Mouse (Mus musculus) testis, postnatal 10 days (tissue): Measurements from ENCODE around the gene Aatk.

ENCODE experiments used
- DNase-seq: peaks from one replicate; pipeline ENCODE4 v3.0.0; 2021; ENCODE audit warnings: low spot score

Gene Aatk

DNA sequence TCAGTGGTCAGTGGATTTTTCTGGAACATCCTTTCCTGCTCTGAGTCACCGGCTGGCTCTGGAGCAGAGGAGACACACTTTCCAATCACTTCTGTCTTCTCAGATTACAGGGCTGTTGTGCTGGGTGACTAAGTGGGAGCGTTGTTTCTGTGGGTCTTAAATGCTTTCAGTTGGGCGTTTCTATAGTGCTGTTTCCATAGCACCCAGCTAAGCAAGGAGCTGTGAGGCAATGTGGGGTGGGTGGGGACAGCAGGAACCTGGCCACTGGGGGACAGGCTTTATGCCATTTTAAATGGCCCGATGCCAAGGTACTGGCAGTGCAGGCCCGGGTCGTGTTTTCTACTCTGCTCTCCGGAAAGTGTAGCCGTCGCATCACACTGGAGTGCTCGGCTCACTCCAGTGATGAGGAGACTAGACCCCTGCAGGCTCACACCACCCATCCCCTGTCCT, 57.8 kb downstream of the Aatk start:
- no peak for DNase-seq

DNA sequence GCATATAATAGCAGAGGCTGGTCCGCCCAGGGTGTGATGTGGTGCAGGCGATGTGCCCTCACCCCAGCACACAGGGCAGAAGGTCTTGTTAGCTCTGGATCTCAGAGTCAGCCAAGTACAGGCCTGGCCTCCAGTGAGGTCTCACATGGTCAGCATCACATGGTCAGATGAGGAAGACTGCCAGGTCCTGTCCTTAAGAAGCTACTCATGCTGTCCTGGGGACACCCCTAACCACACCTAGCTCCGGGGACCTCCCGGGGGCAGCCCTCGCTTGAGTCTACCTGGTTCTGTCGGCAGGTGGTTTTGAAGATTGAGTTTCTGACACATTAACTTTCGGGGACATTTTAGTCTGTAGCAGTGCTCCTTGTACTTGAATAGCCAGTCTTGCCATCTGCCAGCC, 58.6 kb downstream of the Aatk start:
- DNase-seq: no peak

DNA sequence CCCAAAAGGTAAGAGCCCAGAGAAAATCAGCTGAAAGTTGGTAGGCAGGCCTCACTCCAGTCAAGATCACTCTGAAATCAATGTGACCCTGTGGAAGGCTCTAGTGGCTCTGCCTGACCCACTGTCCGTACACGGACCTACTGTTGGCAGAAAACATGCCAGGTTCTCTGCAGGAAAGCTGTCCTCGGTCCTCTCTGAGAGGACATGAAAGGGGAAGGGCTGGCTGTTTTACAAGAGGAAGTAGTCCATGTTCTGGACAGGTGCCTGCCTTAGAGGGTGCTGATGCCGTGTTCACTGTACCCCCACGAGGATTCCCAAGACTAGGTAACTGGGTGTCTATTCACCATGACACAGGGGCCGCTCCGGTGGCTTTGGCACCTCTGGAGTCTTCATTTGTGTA, 59.1 kb downstream of the Aatk start:
- no peak for DNase-seq

DNA sequence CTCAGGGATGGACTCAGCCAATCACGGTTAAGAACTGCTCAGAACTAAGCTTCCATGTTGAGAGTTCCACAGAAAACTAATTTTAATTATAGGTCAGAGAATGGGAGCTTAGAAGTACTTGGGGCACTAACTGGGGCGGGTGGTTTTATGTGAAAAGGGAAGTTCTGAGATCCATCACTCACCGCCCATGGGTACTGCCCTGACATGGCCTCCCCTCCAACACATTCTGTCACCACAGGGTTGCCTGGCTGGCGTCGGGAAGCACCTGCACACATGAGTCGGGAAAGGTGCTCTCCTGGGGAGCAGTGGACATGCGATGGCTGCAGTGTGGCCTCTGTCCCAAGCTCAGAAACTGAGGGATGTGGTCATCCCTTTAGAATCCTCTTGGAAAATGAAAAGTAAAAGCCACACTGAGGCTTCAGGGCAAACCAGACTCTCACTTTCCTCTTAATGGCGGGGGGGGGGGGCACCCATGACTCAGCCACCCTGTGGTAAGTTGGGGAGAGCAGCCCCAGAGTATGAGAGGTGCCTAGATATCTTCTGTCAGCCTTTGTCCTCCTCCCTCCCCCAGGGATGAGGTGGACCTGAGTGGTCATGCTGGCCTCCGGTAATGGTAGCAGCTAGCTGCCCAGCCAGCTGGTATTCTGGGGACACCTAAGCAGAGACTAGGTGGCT, 60.1 kb downstream of the Aatk start:
- DNase-seq: no peak

DNA sequence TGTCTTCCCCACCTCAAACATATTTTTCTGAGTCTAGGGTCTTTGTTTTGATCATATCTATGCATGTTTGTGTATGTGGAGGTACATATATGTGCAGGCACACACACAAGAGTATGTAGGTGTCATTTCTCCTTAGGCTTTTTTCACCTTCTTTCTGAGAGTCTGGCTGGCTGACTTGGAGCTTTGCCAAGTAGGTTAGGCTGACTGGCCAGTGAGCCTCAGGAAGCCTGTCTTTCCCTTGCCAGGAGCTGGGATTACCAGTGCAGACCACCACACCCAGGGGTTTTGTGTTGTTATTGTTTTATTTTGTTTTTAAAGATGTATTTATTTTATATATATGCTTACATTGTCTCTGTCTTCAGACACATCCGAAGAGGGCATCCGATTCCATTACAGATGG, 63.8 kb downstream of the Aatk start:
- no peak for DNase-seq

DNA sequence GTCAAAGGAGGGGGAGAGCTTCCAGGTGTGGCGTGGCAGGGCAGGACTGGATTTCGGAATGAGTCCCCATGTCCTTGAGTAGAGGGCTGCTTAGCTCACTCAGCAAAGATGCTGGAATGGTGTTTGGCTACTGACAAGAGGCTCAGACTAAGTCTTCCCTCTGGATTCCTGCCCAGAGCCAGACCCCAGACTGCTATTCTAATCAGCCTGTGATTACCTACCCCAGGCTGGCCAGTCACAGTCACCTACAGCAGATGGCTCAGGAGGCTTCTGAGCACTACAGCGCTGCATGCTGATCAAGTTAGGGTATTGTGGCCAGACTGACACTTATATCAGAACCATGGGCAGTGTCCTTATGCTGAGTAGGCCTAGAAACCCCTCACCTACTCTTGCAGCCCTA, 64.7 kb downstream of the Aatk start:
- DNase-seq: no peak

DNA sequence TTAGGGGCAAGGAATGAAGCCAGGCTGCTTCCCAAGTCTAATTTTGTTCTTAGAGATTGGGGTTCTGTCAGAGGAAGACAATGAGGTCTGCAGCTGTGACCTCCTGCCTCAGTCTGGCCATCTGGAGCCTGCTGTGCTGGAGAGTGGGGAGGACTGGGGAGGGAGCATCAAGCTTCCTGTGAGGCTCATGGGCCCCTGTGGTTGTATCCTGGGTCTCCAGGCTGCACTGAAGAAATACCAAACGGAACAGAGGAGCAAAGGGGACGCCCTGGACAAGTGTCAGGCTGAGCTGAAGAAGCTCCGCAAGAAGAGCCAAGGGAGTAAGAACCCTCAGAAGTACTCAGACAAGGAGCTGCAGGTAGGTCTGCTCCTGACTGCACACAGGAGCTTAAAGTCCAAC, 65.2 kb downstream of the Aatk start:
- DNase-seq: no peak

DNA sequence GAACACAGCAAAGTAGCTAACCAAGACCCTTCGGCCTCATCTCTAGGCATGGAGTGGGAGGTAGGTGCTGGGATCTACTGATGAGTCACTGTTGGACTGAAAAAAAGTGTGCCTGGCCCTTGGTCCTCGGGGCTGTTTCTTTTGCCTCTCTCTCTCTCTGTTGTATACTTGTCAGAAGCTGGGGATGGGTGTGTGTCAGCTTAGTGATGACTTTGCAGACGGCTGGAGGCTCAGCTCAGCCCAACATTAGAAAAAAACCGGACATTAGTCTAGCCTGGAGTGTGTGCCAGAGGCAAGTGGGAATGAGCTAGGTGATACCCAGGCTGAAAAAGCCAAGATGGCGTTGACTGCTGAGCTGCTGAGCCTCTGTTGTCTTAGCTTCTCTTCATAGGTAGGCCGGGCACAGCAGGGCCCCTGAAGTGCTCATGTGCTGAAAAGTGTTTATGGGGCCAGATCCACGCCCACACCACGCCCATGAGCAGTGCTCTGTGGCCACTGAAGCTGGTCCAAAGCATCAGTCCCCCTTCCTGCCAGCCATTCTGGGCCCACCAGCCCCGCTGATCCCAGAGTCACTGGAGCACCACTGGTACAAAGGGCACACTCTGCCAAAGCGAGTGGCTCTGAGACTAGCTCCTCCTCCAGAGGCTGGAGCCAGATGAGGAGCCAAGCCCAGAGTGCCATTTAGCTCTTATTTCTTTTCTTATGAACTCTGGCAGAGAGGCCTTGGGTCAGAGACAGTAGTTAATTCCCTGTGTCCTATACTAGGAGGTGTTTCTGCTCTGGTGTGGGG, 67.2 kb downstream of the Aatk start:
- no peak for DNase-seq

DNA sequence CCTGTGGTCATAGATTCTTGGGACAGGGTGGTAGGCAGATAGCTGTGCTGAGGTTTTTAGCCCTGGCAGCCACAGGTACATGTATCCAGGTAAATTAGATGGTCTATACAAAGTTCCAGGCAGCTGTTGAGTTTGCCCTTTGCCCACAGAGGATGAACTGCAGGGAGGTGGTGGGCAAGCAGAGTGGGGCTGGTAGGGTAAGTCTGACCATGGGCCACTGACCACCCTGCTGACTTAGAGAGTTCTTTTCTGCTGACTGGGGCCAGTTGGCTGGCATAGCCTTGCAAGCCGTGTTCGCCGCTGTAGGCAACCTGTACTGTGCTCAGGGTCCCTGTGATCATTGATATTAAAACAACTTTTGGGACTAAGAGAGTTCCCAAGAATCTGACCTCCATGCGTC, 68.3 kb downstream of the Aatk start:
- DNase-seq: no peak

DNA sequence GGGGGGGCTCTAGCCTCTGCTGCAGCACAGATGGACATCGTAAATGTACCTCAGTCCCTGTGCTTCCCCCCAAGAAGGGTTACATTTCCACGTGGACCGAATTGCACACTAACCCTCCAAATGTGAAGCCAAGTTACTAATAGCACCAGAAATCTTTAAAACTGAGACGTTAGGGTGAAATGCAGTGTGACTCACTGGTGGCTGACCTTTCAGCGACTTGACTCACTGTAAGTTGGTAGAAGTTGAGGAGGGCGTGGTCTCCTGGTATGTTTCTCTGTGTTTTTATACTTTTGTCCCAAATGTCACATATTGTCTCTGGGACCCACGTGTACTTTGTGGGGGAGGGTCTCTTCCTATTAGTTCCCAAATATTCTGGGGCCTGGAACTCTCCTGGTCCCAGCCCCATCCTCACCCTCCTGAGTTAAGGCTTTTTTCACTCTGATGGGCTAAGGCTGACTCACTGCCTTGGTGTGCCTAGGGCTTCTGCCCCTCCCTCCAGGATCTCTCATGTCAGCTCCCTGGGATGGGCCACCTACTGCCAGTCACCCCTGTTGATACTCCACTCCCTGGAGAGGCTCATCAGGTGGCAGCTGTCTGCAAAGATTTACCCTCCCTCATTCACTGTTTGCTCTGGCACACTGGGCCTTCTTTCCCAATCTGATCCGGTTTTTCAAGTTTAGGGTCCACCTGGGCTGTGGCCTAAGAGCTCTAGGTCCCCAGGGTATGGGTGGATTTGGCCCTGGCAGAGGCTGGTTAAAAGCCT, 71.0 kb downstream of the Aatk start:
- DNase-seq: no peak

DNA sequence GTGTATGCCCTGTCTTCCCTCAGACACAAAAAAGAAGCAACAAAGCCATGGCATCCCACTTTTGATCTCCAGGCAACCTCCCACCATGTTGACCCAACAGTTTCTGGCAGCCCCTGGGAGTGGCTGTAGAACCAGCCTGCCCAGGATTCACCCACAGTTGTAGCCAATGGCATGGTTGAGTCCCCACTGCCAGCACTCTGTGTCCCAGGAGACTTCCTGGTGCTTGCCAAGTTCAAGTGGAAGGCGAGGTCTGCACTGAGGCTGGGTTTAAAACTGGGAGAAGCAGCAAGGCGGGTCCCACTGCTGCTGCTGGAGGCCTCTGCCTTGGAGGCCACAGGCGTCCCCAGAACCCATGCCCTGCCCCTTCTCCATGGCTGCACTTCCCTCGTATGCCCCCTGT, 73.2 kb downstream of the Aatk start:
- DNase-seq: no peak

DNA sequence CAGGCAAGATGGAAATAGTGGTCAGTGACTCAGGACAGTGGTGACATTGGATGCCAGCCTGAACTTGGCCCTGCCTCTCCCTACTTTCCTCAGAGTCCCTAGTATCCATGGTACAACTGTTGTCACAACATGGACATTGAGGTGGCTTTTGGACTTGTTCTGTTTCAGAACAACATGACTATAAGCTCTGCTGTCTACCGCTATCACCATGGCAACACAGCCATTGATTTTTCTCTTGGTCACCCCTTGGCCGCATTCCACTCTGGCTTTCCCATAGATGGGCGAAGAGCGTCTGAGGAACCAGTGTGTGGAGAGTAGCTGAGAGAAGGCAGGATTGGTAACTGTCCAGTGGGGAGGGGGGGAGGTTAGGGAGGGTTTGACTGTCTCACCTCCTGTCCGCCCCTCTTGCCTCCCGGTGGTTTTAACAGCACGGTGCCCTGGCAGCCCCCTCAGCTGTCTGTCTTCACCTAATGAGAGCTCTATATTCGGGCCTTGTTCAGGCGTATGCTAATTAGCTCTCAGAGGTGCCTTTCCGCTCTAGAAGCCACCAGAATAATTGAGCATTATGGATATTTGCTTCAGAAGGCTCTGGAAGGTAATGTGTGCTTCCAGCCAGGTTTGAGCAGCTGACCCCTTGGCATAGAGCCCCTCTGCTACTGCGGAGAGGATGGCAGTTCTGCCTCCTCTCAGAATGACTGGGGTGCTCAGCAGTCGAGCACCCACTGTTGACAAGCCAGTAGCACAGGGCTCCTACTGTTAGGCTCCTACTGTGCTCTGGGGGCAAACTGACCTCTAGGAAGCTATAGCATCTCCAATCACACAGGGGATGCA, 76.7 kb downstream of the Aatk start:
- no peak for DNase-seq

DNA sequence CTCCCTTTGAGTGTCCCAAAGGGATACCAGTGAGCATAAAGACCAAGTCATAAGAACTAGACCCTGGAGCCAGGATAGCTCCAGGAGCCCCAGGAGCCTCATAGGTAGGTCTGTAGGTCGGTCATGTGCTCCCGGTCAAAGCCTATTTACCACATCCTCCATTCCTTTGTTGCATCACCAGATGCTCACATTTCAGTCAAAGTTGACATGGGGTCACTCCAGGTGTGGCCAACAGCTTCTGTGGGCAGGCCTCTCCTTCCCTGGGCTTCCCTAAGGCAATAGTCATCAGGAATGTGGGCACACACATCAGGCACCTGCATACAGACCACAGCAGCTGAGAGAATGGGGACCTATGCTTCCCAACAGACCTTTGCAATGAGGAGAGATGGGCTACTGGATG, 79.1 kb downstream of the Aatk start:
- DNase-seq: no peak

DNA sequence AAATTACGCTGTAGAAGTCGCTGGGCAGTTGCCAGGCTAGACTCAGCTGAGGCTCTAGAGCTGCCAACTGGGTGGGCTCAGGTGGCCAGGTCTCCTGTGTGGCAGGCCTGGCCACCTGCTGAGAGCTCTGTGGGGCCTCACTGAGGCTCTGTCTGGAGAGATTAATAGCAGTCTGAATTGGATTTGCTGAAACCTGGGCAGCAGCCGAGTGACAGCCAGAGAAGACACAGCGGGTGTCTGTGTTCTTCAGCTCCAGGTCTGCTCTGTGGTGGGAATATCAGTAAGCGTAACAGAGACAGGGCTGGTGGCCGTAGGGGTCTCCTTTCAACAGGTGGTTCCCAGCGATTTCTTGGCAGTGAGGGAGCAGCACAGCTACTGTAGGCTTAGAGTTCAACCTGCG, 79.6 kb downstream of the Aatk start:
- DNase-seq: no peak

DNA sequence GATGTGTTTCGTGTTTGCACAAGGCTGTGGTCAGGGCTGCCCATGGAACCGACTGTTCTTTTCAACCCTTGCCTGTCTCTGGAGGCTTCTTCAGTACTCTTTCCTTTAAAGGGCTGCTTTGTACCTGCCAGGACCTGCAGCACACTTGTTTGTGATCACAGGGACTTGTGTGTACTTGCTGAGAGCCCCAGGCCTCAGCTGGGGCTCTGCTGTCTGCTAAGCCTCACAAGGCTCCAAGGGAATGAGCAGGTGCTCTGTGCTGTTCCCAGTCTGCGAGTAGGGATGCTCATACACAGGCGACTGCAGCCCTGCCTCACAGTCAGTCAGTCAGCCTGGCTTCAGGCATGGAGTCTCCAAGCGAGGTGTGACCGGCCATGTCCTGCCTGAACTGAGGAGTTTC, 80.7 kb downstream of the Aatk start:
- no peak for DNase-seq

DNA sequence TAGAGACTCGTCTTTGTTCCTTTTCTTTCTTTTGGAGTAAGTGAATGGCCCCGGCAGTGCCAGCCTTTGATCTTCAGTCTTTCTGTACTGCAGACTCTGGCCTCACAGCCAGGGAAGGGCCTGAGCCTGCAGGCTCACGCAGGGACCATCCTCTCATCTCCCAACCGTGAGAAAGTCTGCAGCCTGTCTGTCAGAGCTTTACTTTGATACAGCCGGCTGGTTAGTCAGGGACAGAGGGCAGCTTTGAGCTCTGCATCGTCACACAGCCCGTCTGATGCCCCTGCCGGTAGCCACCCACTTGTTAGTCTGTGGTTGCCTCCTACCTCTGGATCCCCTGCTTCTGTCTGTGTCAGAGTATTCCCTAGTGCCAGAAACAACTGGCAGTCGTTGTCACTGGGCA, 81.9 kb downstream of the Aatk start:
- no peak for DNase-seq

DNA sequence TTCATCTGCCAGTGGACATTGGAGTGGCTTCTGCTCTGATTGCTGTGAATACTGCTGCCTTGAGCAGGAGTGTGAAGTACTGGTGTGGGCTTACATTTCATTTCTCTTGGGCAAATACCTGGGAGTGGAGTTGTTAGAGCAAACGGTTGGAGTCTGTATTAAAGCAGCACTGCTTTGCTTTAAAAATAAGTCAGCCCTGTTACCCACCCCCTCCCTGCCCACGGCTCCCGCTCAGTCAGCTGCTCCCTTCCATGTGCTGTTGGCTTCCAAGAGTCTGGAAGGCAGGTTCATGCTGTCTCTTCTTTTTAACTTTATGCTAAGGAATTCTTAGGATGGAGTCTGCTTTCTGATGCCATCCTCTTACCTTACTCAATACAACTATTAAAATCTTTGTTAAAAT, 85.5 kb downstream of the Aatk start:
- DNase-seq: no peak

DNA sequence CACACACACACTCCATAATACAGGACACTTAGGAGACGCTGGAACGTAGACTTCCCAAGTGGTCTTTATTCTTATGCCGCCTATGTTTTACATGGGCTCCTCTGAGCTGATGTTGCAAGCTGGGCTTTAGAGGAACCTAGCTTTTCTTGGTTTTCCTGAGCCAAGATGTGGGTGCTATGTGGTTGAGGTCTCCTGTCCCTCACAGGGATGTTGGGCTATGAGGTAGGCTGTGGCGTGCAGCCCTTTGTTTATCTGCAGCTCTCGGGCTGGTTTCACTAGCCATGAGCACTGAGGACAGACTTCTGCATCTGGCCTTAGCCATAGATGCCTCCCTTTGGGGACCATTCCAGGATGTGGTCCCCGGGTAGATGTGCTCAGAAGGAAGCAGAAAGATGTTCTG, 86.3 kb downstream of the Aatk start:
- no peak for DNase-seq

DNA sequence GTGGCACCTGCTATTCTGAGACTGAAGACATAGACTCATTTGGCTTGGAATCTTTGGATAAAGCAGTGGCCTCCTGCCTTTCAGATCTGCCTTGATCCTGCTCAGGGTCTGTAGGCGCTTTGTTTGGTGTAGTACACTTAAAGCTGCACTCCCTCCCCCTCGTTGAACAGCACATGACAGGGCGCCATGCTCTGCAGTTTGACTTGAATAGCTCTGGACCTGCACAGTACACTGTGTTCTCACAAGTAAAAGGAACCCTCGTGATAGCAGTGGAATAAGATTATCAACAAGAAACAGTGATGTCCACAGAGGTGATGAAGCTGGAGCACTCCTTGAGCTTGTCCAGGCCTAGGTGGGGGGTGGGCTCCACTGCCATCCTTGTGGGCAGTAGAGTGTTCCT, 87.3 kb downstream of the Aatk start:
- DNase-seq: no peak

DNA sequence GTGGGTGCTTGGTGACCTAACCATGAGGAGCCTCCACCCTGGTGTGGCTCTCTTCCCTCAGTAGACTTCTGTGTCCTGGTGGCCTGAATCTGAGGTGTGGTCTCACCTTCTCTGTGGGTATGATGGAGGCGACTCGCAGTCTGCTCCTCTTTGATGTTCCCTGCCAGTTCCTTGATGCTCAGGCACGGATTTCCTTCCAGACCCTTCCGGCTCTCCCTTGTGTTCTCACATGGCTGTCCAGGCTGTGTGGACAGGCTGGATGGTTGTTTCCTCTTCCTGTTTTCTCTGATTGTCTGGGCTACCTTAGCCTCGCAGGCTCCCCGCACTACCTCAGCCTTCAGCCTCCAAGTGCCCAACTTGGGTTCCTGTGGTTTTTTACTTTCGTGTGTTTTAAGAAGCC, 88.1 kb downstream of the Aatk start:
- no peak for DNase-seq
